Mouse (Mus musculus): ENCODE measurements around the gene Tec.

GRCm38 (mm10) chr5:72720587-72720986 is 147.7 kb downstream of the Tec start:
- TF ChIP-seq POLR2A (IDR thresholded peaks at IDR 0.05; ENCODE audit: insufficient read depth, low read depth, low read length) (no peak), CTCF (IDR thresholded peaks at IDR 0.05; ENCODE audit: insufficient read depth, low read depth, low read length) (no peak)

All from olfactory bulb, adult 2 months (tissue).